Mouse (Mus musculus): ENCODE data around the gene Atp5d. TPM values are rescaled to one million over a fixed set of nuclear protein-coding genes. Genes with fewer than 3 reads are reported as not detected.

Gene Atp5d
- polyA plus RNA-seq, 1 experiment: 606 TPM

- DNase-seq (ENCODE audit: extremely low spot score in 1 of 2, low spot score in 1 of 2): no peak
Measured at GRCm38 (mm10) chr10:80152071-80152872, 13.8 kb downstream of the Atp5d start.

- DNase-seq (ENCODE audit: extremely low spot score in 1 of 2, low spot score in 1 of 2): no peak
Measured at GRCm38 (mm10) chr10:80152873-80153260, 14.4 kb downstream of the Atp5d start.

GRCm38 (mm10) chr10:80153713-80154112 is 15.3 kb downstream of the Atp5d start:
- DNase-seq (ENCODE audit: extremely low spot score in 1 of 2, low spot score in 1 of 2): no peak

GRCm38 (mm10) chr10:80154384-80154783 is 16.0 kb downstream of the Atp5d start:
- DNase-seq (ENCODE audit: extremely low spot score in 1 of 2, low spot score in 1 of 2): no peak

GRCm38 (mm10) chr10:80155277-80155676 is 16.8 kb downstream of the Atp5d start:
- no peak for DNase-seq (ENCODE audit: extremely low spot score in 1 of 2, low spot score in 1 of 2)

GRCm38 (mm10) chr10:80156002-80156751 is 17.7 kb downstream of the Atp5d start:
- DNase-seq (ENCODE audit: extremely low spot score in 1 of 2, low spot score in 1 of 2): peak in 1 of 2 experiments; percentile 60

GRCm38 (mm10) chr10:80156752-80157053 is 18.3 kb downstream of the Atp5d start:
- no peak for DNase-seq (ENCODE audit: extremely low spot score in 1 of 2, low spot score in 1 of 2)

- DNase-seq (ENCODE audit: extremely low spot score in 1 of 2, low spot score in 1 of 2): peak in 1 of 2 experiments; percentile 60
Measured at GRCm38 (mm10) chr10:80157141-80157929, 18.9 kb downstream of the Atp5d start.

- peak in 1 of 2 experiments; percentile 63 for DNase-seq (ENCODE audit: extremely low spot score in 1 of 2, low spot score in 1 of 2)
Measured at GRCm38 (mm10) chr10:80158307-80158986, 20.0 kb downstream of the Atp5d start.

- no peak for DNase-seq (ENCODE audit: extremely low spot score in 1 of 2, low spot score in 1 of 2)
Measured at GRCm38 (mm10) chr10:80159021-80159560, 20.7 kb downstream of the Atp5d start.

- DNase-seq (ENCODE audit: extremely low spot score in 1 of 2, low spot score in 1 of 2): peak; percentile 98 to 99
Measured at GRCm38 (mm10) chr10:80159561-80160454, 21.4 kb downstream of the Atp5d start.

- peak in 1 of 2 experiments; percentile 55 for DNase-seq (ENCODE audit: extremely low spot score in 1 of 2, low spot score in 1 of 2)
Measured at GRCm38 (mm10) chr10:80160455-80161371, 22.3 kb downstream of the Atp5d start.

GRCm38 (mm10) chr10:80161522-80162242 is 23.2 kb downstream of the Atp5d start:
- DNase-seq (ENCODE audit: extremely low spot score in 1 of 2, low spot score in 1 of 2): no peak

- DNase-seq (ENCODE audit: extremely low spot score in 1 of 2, low spot score in 1 of 2): no peak
Measured at GRCm38 (mm10) chr10:80162243-80162608, 23.8 kb downstream of the Atp5d start.

GRCm38 (mm10) chr10:80162716-80163299 is 24.4 kb downstream of the Atp5d start:
- DNase-seq (ENCODE audit: extremely low spot score in 1 of 2, low spot score in 1 of 2): no peak

GRCm38 (mm10) chr10:80163721-80164120 is 25.3 kb downstream of the Atp5d start:
- DNase-seq (ENCODE audit: extremely low spot score in 1 of 2, low spot score in 1 of 2): no peak
